Comparison of ENCODE assay signal across 18 mouse cellular contexts in the genomic region with DNA sequence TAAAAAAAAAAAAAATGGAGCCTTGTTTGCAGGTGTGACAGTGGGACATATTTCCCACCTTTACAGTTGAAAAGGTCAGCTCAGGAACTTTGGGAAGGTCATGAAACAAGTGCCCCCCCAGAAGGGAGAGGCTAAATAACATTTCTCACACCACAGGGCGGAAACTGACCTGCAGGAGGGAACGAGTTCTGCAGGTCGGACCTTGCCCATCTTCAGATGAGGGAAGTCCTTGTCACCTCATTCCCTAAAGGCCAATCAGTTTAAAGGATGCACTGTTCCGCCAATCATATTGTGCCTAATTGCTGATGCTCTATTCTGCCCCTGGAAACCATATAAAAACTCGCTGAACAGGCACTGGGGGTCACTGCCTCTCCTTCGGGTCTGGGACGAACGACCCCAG. TPM values are rescaled to one million over a fixed set of nuclear protein-coding genes. Genes with fewer than 3 reads are reported as not detected.
"Had no signal": no experiment of that assay in that cellular context is flagged by ENCODE, and none has a peak within 500 bp of the region (broad histone marks: within the 10 kb centered on the region; RNA-seq: fewer than 3 reads in every experiment).

No protein-coding gene starts in this region.

- DNase-seq: retina, postnatal 1 day; right cerebral cortex, adult 18-20 months; right cerebral cortex, postnatal 14 days; right cerebral cortex, postnatal 25 days; right cerebral cortex, postnatal 4 days; spleen, adult 18-20 months; thymus, adult 18-20 months; thymus, adult 2 months; thymus, postnatal 14 days; thymus, postnatal 25 days; thymus, postnatal 36 days; thymus, postnatal 4 days had no signal

- H3K9me3 ChIP-seq: neural tube, embryonic 13.5 days; neural tube, embryonic 15.5 days; stomach, embryonic 15.5 days had no signal

- H3K9ac ChIP-seq: neural tube, embryonic 13.5 days; neural tube, embryonic 15.5 days; stomach, embryonic 15.5 days had no signal

- H3K27me3 ChIP-seq: neural tube, embryonic 13.5 days; neural tube, embryonic 15.5 days; stomach, embryonic 15.5 days had no signal

- H3K4me3 ChIP-seq: neural tube, embryonic 13.5 days; neural tube, embryonic 15.5 days; stomach, embryonic 15.5 days had no signal

- H3K36me3 ChIP-seq: neural tube, embryonic 13.5 days; neural tube, embryonic 15.5 days; stomach, embryonic 15.5 days had no signal

- H3K4me1 ChIP-seq: neural tube, embryonic 13.5 days; neural tube, embryonic 15.5 days; stomach, embryonic 15.5 days had no signal

- H3K4me2 ChIP-seq: neural tube, embryonic 13.5 days; neural tube, embryonic 15.5 days; stomach, embryonic 15.5 days had no signal

- H3K27ac ChIP-seq: neural tube, embryonic 13.5 days; neural tube, embryonic 15.5 days; stomach, embryonic 15.5 days; stomach, postnatal 0 days had no signal

RNA-seq across cellular contexts. Expression of gene Hpx, which starts 54.0 kb away (rescaled TPM):
- total RNA-seq: neutrophil, adult 5-6 weeks had no signal
- polyA plus RNA-seq: neural tube, embryonic 14.5 days had no signal
